Mouse (Mus musculus) urinary bladder, adult 18-20 months (tissue): ENCODE measurements around the gene Gm14124.
A peak's percentile ranks its signal among the peaks of the same experiment; 100 is the strongest.
"Not testable (repeated sequence)": the region's sequence is repeated elsewhere in the genome, so short reads cannot be mapped to it uniquely, and the experiment has no call there.

Source experiments
- DNase-seq, 2 experiments: peaks; one replicate each; pipeline ENCODE4 v3.0.0; 2022; ENCODE audit warnings: low spot score in 2 of 2, mixed read lengths in 2 of 2

Gm14124 gene

GRCm38 (mm10) chr2:150257291-150257690, at the start of gene Gm14124:
Gene Gm14124 (plus strand): TSS chr2:150257517.
- not testable (repeated sequence) for DNase-seq

- peak; percentile 45 to 83 for DNase-seq
Observed at GRCm38 (mm10) chr2:150217600-150218362, 39.5 kb upstream of the Gm14124 start, which contains the start of gene Zfp937. Gene Zfp937 (plus strand): TSS chr2:150218073.

- DNase-seq: not testable (repeated sequence)
Observed at GRCm38 (mm10) chr2:150218363-150218725, 39.0 kb upstream of the Gm14124 start.

DNA sequence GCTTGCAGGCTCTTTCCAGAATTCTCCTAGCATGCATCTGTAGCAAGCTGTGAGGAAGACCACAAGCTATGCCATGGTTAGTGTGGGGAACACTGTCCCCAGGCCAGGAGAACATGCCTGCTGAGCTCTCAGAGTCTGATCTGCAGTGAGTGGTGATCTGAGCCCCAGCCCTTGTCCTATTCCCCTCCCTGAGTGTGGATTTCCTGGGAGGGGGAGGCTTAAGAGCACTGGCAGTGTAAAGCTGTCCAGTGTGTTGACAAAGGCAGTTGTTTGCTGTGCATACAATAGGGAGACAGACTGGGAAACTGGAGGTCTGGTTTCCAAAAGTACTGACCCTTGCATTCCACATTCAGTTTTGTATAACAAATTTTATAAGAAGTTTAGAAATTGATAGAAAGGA, 34.1 kb upstream of the Gm14124 start:
- DNase-seq: not testable (repeated sequence)

GRCm38 (mm10) chr2:150243211-150243610, 14.1 kb upstream of the Gm14124 start:
- no peak for DNase-seq

- not testable (repeated sequence) for DNase-seq
Observed at GRCm38 (mm10) chr2:150255491-150255890, 1.8 kb upstream of the Gm14124 start, which contains the start of gene Gm21994. Gene Gm21994 (minus strand): TSS chr2:150255591.

GRCm38 (mm10) chr2:150256861-150257260, 456 bp upstream of the Gm14124 start:
- not testable (repeated sequence) for DNase-seq

DNA sequence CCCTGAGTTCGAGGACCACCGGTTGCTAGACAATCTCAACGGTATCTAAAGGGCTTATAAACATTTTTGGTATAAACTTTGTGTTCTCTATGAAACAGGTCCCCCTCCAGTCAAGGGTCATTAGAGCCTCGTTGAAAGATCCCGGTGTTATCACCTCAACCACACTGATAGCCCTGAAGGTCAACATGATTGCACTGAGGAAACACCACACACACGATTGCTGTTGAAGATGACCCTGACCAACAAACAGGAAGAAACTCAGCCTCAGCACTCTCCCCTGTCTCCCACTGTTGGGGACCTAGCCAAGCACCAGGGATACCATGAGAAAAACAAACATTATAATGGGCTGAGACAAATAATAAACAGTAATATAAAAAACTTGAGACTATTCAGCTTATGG, 36.4 kb downstream of the Gm14124 start:
- no peak for DNase-seq

DNA sequence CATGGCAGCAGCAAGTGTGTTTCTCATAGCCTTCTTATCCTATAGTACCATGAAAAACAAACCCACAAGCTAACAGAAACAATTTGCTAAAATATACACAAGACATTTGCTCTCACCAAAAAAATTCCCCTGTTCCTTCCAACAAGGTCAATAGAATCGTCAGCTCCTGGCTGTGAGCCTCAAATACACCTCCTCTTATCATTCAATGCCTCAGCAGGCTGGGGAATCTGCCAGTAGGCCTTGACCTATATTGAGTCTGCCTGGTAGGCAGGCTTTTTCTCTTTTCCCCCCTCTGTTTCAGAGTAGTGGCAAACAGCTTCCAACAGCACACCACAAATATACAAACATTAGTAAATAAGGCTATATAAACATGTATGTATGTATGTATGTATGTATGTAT, 41.8 kb downstream of the Gm14124 start:
- no peak for DNase-seq

DNA sequence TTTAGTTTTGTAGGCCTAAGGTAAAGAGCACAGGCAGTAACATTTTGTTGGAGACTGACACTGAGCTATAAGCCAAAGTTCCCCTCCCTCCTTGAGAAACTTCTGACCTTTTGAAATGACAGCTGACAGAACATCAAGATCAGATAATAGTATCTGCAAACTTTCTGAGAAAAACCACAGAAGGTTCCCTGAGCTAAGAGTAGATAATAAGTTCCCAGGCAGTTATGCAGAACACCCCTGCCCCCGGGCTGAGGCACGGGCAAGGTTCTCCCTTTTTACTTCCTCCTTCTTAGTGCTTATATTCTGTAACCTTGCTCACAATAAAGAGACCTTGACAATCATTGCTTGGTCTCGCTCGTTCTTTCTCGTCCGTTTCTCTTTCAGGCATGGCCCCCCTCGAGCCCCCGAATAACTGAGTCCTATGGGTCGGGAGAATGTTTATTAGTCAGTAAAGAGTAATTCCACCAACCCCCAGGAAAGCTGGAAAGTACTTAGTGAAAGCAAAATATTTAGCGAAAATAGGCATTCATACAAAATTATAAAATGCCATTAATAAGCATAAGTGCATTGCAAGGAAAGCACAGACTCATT, 50.0 kb downstream of the Gm14124 start:
- no peak for DNase-seq

DNA sequence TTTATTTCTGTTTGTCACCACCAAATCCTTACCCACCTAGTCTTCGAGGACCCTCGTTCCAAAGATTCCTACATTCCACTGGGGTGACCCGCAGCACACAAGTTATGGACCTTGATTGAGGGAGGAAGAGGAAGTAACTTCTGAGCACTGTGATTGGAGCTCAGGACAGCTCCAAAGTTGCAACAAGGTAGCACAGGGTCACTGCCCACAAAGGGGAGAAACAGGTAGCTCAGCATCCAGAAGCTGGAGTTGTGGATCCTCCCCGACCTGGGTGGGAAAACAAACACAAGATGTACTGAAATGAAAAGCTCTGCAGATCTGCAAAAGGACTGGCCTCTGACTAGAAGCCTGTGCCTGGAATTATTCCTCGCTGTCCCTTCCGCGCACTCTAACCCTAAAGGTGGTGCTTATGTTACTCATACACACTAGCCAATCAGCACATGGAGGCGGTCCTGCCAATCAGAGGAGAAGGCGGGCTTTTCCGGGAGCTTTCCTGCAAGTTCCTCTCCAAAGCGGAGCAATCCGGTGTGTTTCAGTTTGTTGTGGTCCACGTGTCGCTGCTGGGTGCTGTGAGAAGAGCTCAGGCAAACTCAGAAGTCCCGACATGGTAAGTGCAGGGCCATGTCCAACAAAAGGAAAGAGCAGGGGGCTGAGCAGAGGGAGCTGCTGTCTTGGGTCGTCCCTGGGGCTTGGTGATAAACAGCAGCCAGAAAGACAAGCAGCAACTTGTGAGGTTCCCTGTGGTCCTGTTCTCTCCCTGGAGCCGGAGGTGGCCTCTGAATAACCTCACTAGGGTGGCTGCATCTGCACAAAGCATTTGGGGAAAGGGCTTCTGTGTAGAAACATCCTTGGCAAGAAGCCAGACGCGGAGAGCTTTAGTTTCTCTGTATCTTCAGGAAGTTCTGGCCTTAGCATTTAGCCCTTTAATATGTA, 53.9 kb downstream of the Gm14124 start:
- peak; percentile 91 to 92 for DNase-seq

- no peak for DNase-seq
Observed at GRCm38 (mm10) chr2:150316140-150316539, 58.8 kb downstream of the Gm14124 start.

- DNase-seq: no peak
Observed at GRCm38 (mm10) chr2:150318973-150319372, 61.7 kb downstream of the Gm14124 start.
